Comparison of ENCODE assay signal across 29 mouse cellular contexts in genomic region chr19:5268017-5268416, GRCm38 (mm10). TPM values are rescaled to one million over a fixed set of nuclear protein-coding genes. Genes with fewer than 3 reads are reported as not detected.
DNase-seq lines count a peak whose midpoint lies in the region; ATAC-seq and TF ChIP-seq lines count a peak whose summit lies in the region.
"Had no signal": no experiment of that assay in that cellular context is flagged by ENCODE, and none has a peak within 500 bp of the region (broad histone marks: within the 10 kb centered on the region; RNA-seq: fewer than 3 reads in every experiment).

No protein-coding gene starts in this region.

- H3K9ac ChIP-seq in liver, embryonic 14.5 days (replicated peaks): no peak overlapping the region; the same call in 1 of the 2 replicates
- H3K9ac ChIP-seq: embryonic facial prominence, embryonic 12.5 days; forebrain, postnatal 0 days; hindbrain, embryonic 15.5 days; midbrain, embryonic 15.5 days; neural tube, embryonic 15.5 days; stomach, embryonic 15.5 days had no signal

- TF ChIP-seq EP300 in liver, embryonic 14.5 days (IDR thresholded peaks at IDR 0.05; ENCODE audit: low read depth): peak; percentile 56; the same call in 1 of the 2 replicates

- H3K4me2 ChIP-seq in liver, embryonic 14.5 days (ENCODE audit: low read depth): peak overlapping the region; percentile 47
- H3K4me2 ChIP-seq: embryonic facial prominence, embryonic 12.5 days; heart, embryonic 11.5 days; hindbrain, embryonic 15.5 days; midbrain, embryonic 15.5 days; neural tube, embryonic 15.5 days; stomach, embryonic 15.5 days had no signal

- no peak overlapping the region for H3K4me3 ChIP-seq in liver, embryonic 14.5 days (ENCODE audit: insufficient read depth in 1 of 2, low read depth in 2 of 2, low read length in 2 of 2)
- H3K4me3 ChIP-seq: embryonic facial prominence, embryonic 12.5 days; hindbrain, embryonic 10.5 days; hindbrain, embryonic 15.5 days; midbrain, embryonic 10.5 days; midbrain, embryonic 15.5 days; neural tube, embryonic 15.5 days; stomach, embryonic 15.5 days had no signal

- no peaks in the 10 kb centered on the region for H3K36me3 ChIP-seq in liver, embryonic 14.5 days (replicated peaks; ENCODE audit: control insufficient read depth, insufficient read depth, low read depth)
- H3K36me3 ChIP-seq: embryonic facial prominence, embryonic 12.5 days; hindbrain, embryonic 10.5 days; hindbrain, embryonic 15.5 days; midbrain, embryonic 10.5 days; midbrain, embryonic 15.5 days; neural tube, embryonic 15.5 days; stomach, embryonic 15.5 days had no signal

- H3K9me3 ChIP-seq in liver, embryonic 14.5 days (ENCODE audit: control insufficient read depth, low read length): no peaks in the 10 kb centered on the region
- H3K9me3 ChIP-seq: embryonic facial prominence, embryonic 12.5 days; hindbrain, embryonic 10.5 days; hindbrain, embryonic 15.5 days; midbrain, embryonic 10.5 days; midbrain, embryonic 15.5 days; neural tube, embryonic 15.5 days; stomach, embryonic 15.5 days had no signal

- DNase-seq in heart, adult 11 months: peak; percentile 30
- DNase-seq in heart, postnatal 10 days: no peak
- DNase-seq in liver, embryonic 14.5 days (ENCODE audit: low read depth in 3 of 3, low spot score in 3 of 3): peak in 2 of 3 experiments; percentile 42 to 54
- DNase-seq in left cerebral cortex, postnatal 10 days (ENCODE audit: extremely low spot score in 1 of 2, low spot score in 2 of 2): no peak
- DNase-seq in left cerebral cortex, postnatal 4 days: no peak
- DNase-seq in left cerebral cortex, adult 18-20 months (ENCODE audit: low spot score in 2 of 2): no peak
- DNase-seq: adrenal gland, postnatal 25 days; cerebellum, adult 2 months; cerebellum, postnatal 14 days; embryo, embryonic 11 days; forebrain, postnatal 0 days; gastrocnemius, postnatal 10 days; kidney, adult 11 months; kidney, postnatal 25 days; lung, postnatal 36 days; right cerebral cortex, postnatal 25 days had no signal

- intact Hi-C loops in heart, postnatal 10 days (cut with DNase I): no loop called here
- intact Hi-C loops in left cerebral cortex, postnatal 10 days (cut with DNase I): no loop called here
- intact Hi-C loops in left cerebral cortex, postnatal 4 days (cut with DNase I): no loop called here

- ATAC-seq in common myeloid progenitor, adult 5-6 weeks (replicated peaks; ENCODE audit: low read depth, poor library complexity, severe bottlenecking): peak; percentile 30; the same call in 1 of the 2 replicates
- no peak; the same call in 1 of the 2 replicates for ATAC-seq in liver, embryonic 14.5 days (ENCODE audit: insufficient read depth)
- peak; percentile 51; the same call in 1 of the 2 replicates for ATAC-seq in megakaryocyte-erythroid progenitor cell, adult 5-6 weeks (replicated peaks; ENCODE audit: low FRiP score, low TSS enrichment, poor library complexity, severe bottlenecking)
- ATAC-seq: forebrain, postnatal 0 days; inflammation-experienced regulatory T-cells, adult 6 months; midbrain, embryonic 15.5 days had no signal

- no peaks in the 10 kb centered on the region for H3K27me3 ChIP-seq in liver, embryonic 14.5 days (ENCODE audit: control insufficient read depth, insufficient read depth, low read length)
- H3K27me3 ChIP-seq: embryonic facial prominence, embryonic 12.5 days; hindbrain, embryonic 15.5 days; midbrain, embryonic 15.5 days; neural tube, embryonic 15.5 days; stomach, embryonic 15.5 days had no signal

- no peak for TF ChIP-seq CTCF in liver, embryonic 14.5 days (IDR thresholded peaks at IDR 0.05; ENCODE audit: low read depth)

- peak overlapping the region; percentile 70 for H3K27ac ChIP-seq in liver, embryonic 14.5 days
- H3K27ac ChIP-seq: embryonic facial prominence, embryonic 12.5 days; hindbrain, embryonic 10.5 days; hindbrain, embryonic 15.5 days; midbrain, embryonic 10.5 days; midbrain, embryonic 15.5 days; neural tube, embryonic 15.5 days; stomach, embryonic 15.5 days had no signal

- H3K4me1 ChIP-seq in liver, embryonic 14.5 days (replicated peaks; ENCODE audit: control insufficient read depth in 2 of 2, insufficient read depth in 2 of 2, low read length in 1 of 2): peaks cover 43 to 53% of the 10 kb centered on the region in 2 experiments

RNA-seq across cellular contexts. Expression of gene Pacs1, which starts 4.9 kb away (rescaled TPM):
- 10 to 100 TPM; 24.5 to 27.8 TPM for total RNA-seq in heart, postnatal 10 days (2021)
- total RNA-seq in common myeloid progenitor, adult 5-6 weeks (2017): 9.7 and 20.6 TPM in 2 replicates
- 8.3 and 10.5 TPM in 2 replicates for polyA plus RNA-seq in liver, embryonic 14.5 days (2012; rRNA removed)
- polyA plus RNA-seq in liver, embryonic 14.5 days (2014; fragmentation: Nextera tagmentation; extraction: Ambion mirVana): 8.2 and 9.9 TPM in 2 replicates
- total RNA-seq in megakaryocyte-erythroid progenitor cell, adult 5-6 weeks (2014; fragmentation: Nextera tagmentation): 44.9 and 52.2 TPM in 2 replicates
- total RNA-seq in megakaryocyte-erythroid progenitor cell, adult 5-6 weeks (2017): 10.1 and 12.4 TPM in 2 replicates
- total RNA-seq in left cerebral cortex, postnatal 10 days (2021): 10 to 100 TPM; 77.2 to 77.9 TPM
- 10 to 100 TPM; 90.7 to 92.6 TPM for total RNA-seq in left cerebral cortex, postnatal 4 days (2021)
- total RNA-seq in left cerebral cortex, adult 18-20 months (2021): 10 to 100 TPM; 57.3 to 61.0 TPM

RNA-seq across cellular contexts. Expression of gene Sf3b2, which starts 27.2 kb away (rescaled TPM):
- 100 to 1,000 TPM; 129 to 136 TPM for total RNA-seq in heart, postnatal 10 days (2021)
- 235 and 265 TPM in 2 replicates for total RNA-seq in common myeloid progenitor, adult 5-6 weeks (2017)
- 45.0 and 52.5 TPM in 2 replicates for polyA plus RNA-seq in liver, embryonic 14.5 days (2012; rRNA removed)
- polyA plus RNA-seq in liver, embryonic 14.5 days (2014; fragmentation: Nextera tagmentation; extraction: Ambion mirVana): 98.4 and 116 TPM in 2 replicates
- 181 and 235 TPM in 2 replicates for total RNA-seq in megakaryocyte-erythroid progenitor cell, adult 5-6 weeks (2014; fragmentation: Nextera tagmentation)
- total RNA-seq in megakaryocyte-erythroid progenitor cell, adult 5-6 weeks (2017): 274 and 277 TPM in 2 replicates
- total RNA-seq in left cerebral cortex, postnatal 10 days (2021): 100 to 1,000 TPM; 185 to 193 TPM
- 100 to 1,000 TPM; 188 to 203 TPM for total RNA-seq in left cerebral cortex, postnatal 4 days (2021)
- total RNA-seq in left cerebral cortex, adult 18-20 months (2021): 100 to 1,000 TPM; 209 to 213 TPM

RNA-seq across cellular contexts. Expression of gene Gal3st3, which starts 30.1 kb away (rescaled TPM):
- total RNA-seq in heart, postnatal 10 days (2021): 10 to 100 TPM in 1 of 2 experiments, 1 to 10 TPM in 1; 9.4 to 14.6 TPM
- total RNA-seq in common myeloid progenitor, adult 5-6 weeks (2017): not detected in 2 replicates
- polyA plus RNA-seq in liver, embryonic 14.5 days (2012; rRNA removed): 0.03 and 0.08 TPM in 2 replicates
- polyA plus RNA-seq in liver, embryonic 14.5 days (2014; fragmentation: Nextera tagmentation; extraction: Ambion mirVana): 0.04 TPM in 1 of 2 replicates, not detected in the other
- not detected in 2 replicates for total RNA-seq in megakaryocyte-erythroid progenitor cell, adult 5-6 weeks (2014; fragmentation: Nextera tagmentation)
- not detected in 2 replicates for total RNA-seq in megakaryocyte-erythroid progenitor cell, adult 5-6 weeks (2017)
- 10 to 100 TPM; 84.1 to 90.3 TPM for total RNA-seq in left cerebral cortex, postnatal 10 days (2021)
- total RNA-seq in left cerebral cortex, postnatal 4 days (2021): 10 to 100 TPM; 60.0 to 60.3 TPM
- total RNA-seq in left cerebral cortex, adult 18-20 months (2021): 10 to 100 TPM; 70.5 to 73.8 TPM
- total RNA-seq: adrenal gland, postnatal 25 days; granulocyte monocyte progenitor cell, adult 5-6 weeks; liver, adult 2 months had no signal
- polyA plus RNA-seq: liver, adult 2 months had no signal

Comparison
In these comparisons a context has a peak if more than half of its experiments do, and no peak if none do; other contexts are left out.
1. DNase-seq: peak in heart, adult 11 months (single experiment) and liver, embryonic 14.5 days (2 of 3); none in heart, postnatal 10 days (0 of 2), left cerebral cortex, postnatal 10 days (0 of 2), left cerebral cortex, postnatal 4 days (single experiment) and left cerebral cortex, adult 18-20 months (0 of 2).
2. RNA of gene Gal3st3, which starts 30.1 kb away (total RNA-seq): 84.1 to 90.3 TPM in left cerebral cortex, postnatal 10 days, 70.5 to 73.8 TPM in left cerebral cortex, adult 18-20 months, 60.0 to 60.3 TPM in left cerebral cortex, postnatal 4 days and 9.4 to 14.6 TPM in heart, postnatal 10 days; not detected in common myeloid progenitor, adult 5-6 weeks and not detected in megakaryocyte-erythroid progenitor cell, adult 5-6 weeks; every median in the first group is over 10 times any median in the second.